In genomic region chr11:73583188-73583587, GRCm38 (mm10) we compare ENCODE assay signal across 16 mouse cellular contexts. TPM values are rescaled to one million over a fixed set of nuclear protein-coding genes. Genes with fewer than 3 reads are reported as not detected.
"Had no signal": no experiment of that assay in that cellular context is flagged by ENCODE, and none has a peak within 500 bp of the region (broad histone marks: within the 10 kb centered on the region; RNA-seq: fewer than 3 reads in every experiment).

No protein-coding gene starts in this region.

RNA-seq across cellular contexts. Expression of gene Olfr385, which starts 9.6 kb away (rescaled TPM):
- total RNA-seq: megakaryocyte, adult 5-6 weeks; megakaryocyte-erythroid progenitor cell, adult 5-6 weeks had no signal
- polyA plus RNA-seq: lung, embryonic 14.5 days; lung, embryonic 16.5 days; midbrain, embryonic 10.5 days; midbrain, embryonic 12.5 days; midbrain, embryonic 14.5 days; midbrain, embryonic 16.5 days; myocyte; neural tube, embryonic 11.5 days; neural tube, embryonic 13.5 days; neural tube, embryonic 15.5 days; small intestine, adult 2 months; stomach, embryonic 14.5 days; stomach, embryonic 16.5 days; thymus, postnatal 0 days had no signal

RNA-seq across cellular contexts. Expression of gene Olfr384, which starts 15.2 kb away (rescaled TPM):
- total RNA-seq: megakaryocyte, adult 5-6 weeks; megakaryocyte-erythroid progenitor cell, adult 5-6 weeks had no signal
- polyA plus RNA-seq: lung, embryonic 14.5 days; lung, embryonic 16.5 days; midbrain, embryonic 10.5 days; midbrain, embryonic 12.5 days; midbrain, embryonic 14.5 days; midbrain, embryonic 16.5 days; myocyte; neural tube, embryonic 11.5 days; neural tube, embryonic 13.5 days; neural tube, embryonic 15.5 days; small intestine, adult 2 months; stomach, embryonic 14.5 days; stomach, embryonic 16.5 days; thymus, postnatal 0 days had no signal
